Mouse (Mus musculus) liver, embryonic 14.5 days (tissue): ENCODE results near the gene Fermt2. TPM values are rescaled to one million over a fixed set of nuclear protein-coding genes. Genes with fewer than 3 reads are reported as not detected.
"Not testable (repeated sequence)": the region's sequence is repeated elsewhere in the genome, so short reads cannot be mapped to it uniquely, and the experiment has no call there.

Experiments
- ATAC-seq: fragments of 200-750 bp; cut with Nextera tagmentation; 2 replicates; pipeline ENCODE4 v1.8.0; 2017; ENCODE audit warnings: moderate number of reproducible peaks, mild to moderate bottlenecking, moderate library complexity; ENCODE audit not compliant: insufficient read depth
- DNase-seq, 3 experiments: peaks; one replicate each; pipeline ENCODE4 v3.0.0-alpha.2; 2012 to 2013; ENCODE audit warnings: low read depth in 3 of 3, low spot score in 3 of 3
- H3K27ac ChIP-seq: fragments of 300-500 bp; sonication (generic); 2 replicates; pipeline ENCODE4 v1.5.1; 2014; ENCODE audit warnings: moderate library complexity, mild to moderate bottlenecking, control low read depth, inconsistent platforms
- H3K27me3 ChIP-seq: fragments of 300-500 bp; sonication (generic); 2 replicates; pipeline ENCODE4 v1.6.1; 2014; ENCODE audit warnings: mild to moderate bottlenecking, low read length, moderate library complexity; ENCODE audit not compliant: control insufficient read depth, insufficient read depth
- H3K36me3 ChIP-seq: fragments of 300-500 bp; sonication (generic); replicated peaks from 2 replicates; pipeline ENCODE4 v1.6.1; 2014; ENCODE audit warnings: low read depth; ENCODE audit not compliant: control insufficient read depth, insufficient read depth
- H3K4me1 ChIP-seq, 2 experiments: fragments of 200-500 bp in 1 of 2; fragments of 300-500 bp in 1 of 2; sonication (generic) in 1 of 2; replicated peaks; 2 replicates each; pipeline ENCODE4 v1.6.1; 2012 to 2014; ENCODE audit warnings: antibody characterized with exemption in 1 of 2, inconsistent platforms in 1 of 2, low read length in 1 of 2; ENCODE audit not compliant: control insufficient read depth in 2 of 2, insufficient read depth in 2 of 2
- H3K4me2 ChIP-seq: fragments of 300-500 bp; sonication (generic); 2 replicates; pipeline ENCODE4 v1.6.1; 2014; ENCODE audit warnings: low read depth, mild to moderate bottlenecking, control low read depth, moderate library complexity
- H3K4me3 ChIP-seq, 2 experiments: fragments of 200-500 bp in 1 of 2; fragments of 300-500 bp in 1 of 2; sonication (generic) in 1 of 2; 2 replicates each; pipeline ENCODE4 v1.5.1; 2012 to 2014; ENCODE audit warnings: low read depth in 2 of 2, low read length in 2 of 2, mild to moderate bottlenecking in 2 of 2, control low read depth in 1 of 2, inconsistent platforms in 1 of 2, moderate library complexity in 1 of 2; ENCODE audit not compliant: insufficient read depth in 1 of 2
- H3K9ac ChIP-seq: fragments of 300-500 bp; sonication (generic); replicated peaks from 2 replicates; pipeline ENCODE4 v1.6.1; 2014; ENCODE audit warnings: mild to moderate bottlenecking, control low read depth, moderate library complexity
- H3K9me3 ChIP-seq: fragments of 300-500 bp; sonication (generic); 2 replicates; pipeline ENCODE4 v1.6.1; 2016; ENCODE audit warnings: low read length, mixed read lengths; ENCODE audit not compliant: control insufficient read depth
- CTCF ChIP-seq: IDR thresholded peaks from 2 replicates; pipeline ENCODE4 v1.5.1; 2016; ENCODE audit warnings: antibody characterized with exemption, low read depth, control low read depth
- EP300 ChIP-seq: IDR thresholded peaks from 2 replicates; pipeline ENCODE4 v1.6.1; 2016; ENCODE audit warnings: antibody characterized with exemption, low read depth
- WGBS: fragments of 180-500 bp; shearing (Covaris S2); extraction: QIAGEN DNeasy Blood & Tissue Kit; methylation state at CpG from one replicate; pipeline ENCODE4 v1.1.7; 2014; ENCODE audit not compliant: insufficient replicate concordance; 5-methylcytosine and 5-hydroxymethylcytosine counted together
- polyA plus RNA-seq, 2 experiments: library from polyadenylated mRNA; depleted of rRNA in 1 of 2; stranded (reverse) in 1 of 2; unstranded in 1 of 2; fragments of >200 nt; fragmentation: Nextera tagmentation in 1 of 2; extraction: Ambion mirVana in 1 of 2; gene quantifications; 2 replicates each; pipeline versions ENCODE4 v1.2.1 to v1.2.3; 2012 to 2014

The Fermt2 gene
- polyA plus RNA-seq, 2 experiments, result 13.6 to 25.5 TPM

- no peak overlapping the region for H3K4me2 ChIP-seq
- 71% methylated on average over 10 of the region's 10 CpGs for WGBS
Measured at GRCm38 (mm10) chr14:45504422-45505113, 25.4 kb downstream of the Fermt2 start.

GRCm38 (mm10) chr14:45503934-45504333 lies 26.0 kb downstream of the Fermt2 start:
- Histone ChIP-seq H3K4me3 (no peak overlapping the region), H3K36me3 (no peaks in the 10 kb centered on the region), H3K4me1 (0 out of 4 replicates have a peak, but pooled peaks cover 0 to 4% of the 10 kb centered on the region in 2 experiments), H3K27ac (no peak overlapping the region), H3K4me2 (no peak overlapping the region), H3K27me3 (no peaks in the 10 kb centered on the region), H3K9me3 (no peaks in the 10 kb centered on the region), H3K9ac (no peak overlapping the region)
- no peak for TF ChIP-seq CTCF
- TF ChIP-seq EP300, result no peak
- no peak for DNase-seq
- WGBS, result 43% methylated on average over 3 of the region's 3 CpGs
- ATAC-seq, result no peak

More at GRCm38 (mm10) chr14:45504422-45505113, 25.4 kb downstream of the Fermt2 start:
- no peak overlapping the region for H3K27ac ChIP-seq
- H3K9me3 ChIP-seq, result no peaks in the 10 kb centered on the region
- no peaks in the 10 kb centered on the region for H3K36me3 ChIP-seq
- ATAC-seq (no peak), DNase-seq (no peak)
- H3K4me1 ChIP-seq, result 0 out of 4 replicates have a peak, but pooled peaks cover 0 to 4% of the 10 kb centered on the region in 2 experiments
- H3K4me3 ChIP-seq, result no peak overlapping the region
- no peaks in the 10 kb centered on the region for H3K27me3 ChIP-seq
- H3K9ac ChIP-seq, result no peak overlapping the region
- TF ChIP-seq EP300 (no peak), CTCF (no peak)

- Histone ChIP-seq H3K27me3 (no peaks in the 10 kb centered on the region), H3K4me2 (no peak overlapping the region), H3K4me3 (no peak overlapping the region), H3K27ac (no peak overlapping the region), H3K9me3 (no peaks in the 10 kb centered on the region), H3K4me1 (no peaks in the 10 kb centered on the region), H3K9ac (no peak overlapping the region), H3K36me3 (no peaks in the 10 kb centered on the region)
- DNase-seq (no peak), ATAC-seq (no peak)
- WGBS, result 77% methylated on average over 11 of the region's 11 CpGs
- TF ChIP-seq CTCF, result no peak
- TF ChIP-seq EP300, result no peak
Measured at GRCm38 (mm10) chr14:45500052-45500451, 29.9 kb downstream of the Fermt2 start.

GRCm38 (mm10) chr14:45497116-45497515 lies 32.8 kb downstream of the Fermt2 start:
- no peaks in the 10 kb centered on the region for H3K4me1 ChIP-seq
- no peak for TF ChIP-seq EP300
- no peak for TF ChIP-seq CTCF
- no peak for DNase-seq
- WGBS, result 88% methylated on average over 3 of the region's 3 CpGs
- H3K4me3 ChIP-seq, result no peak overlapping the region
- no peak overlapping the region for H3K27ac ChIP-seq
- H3K9ac ChIP-seq, result no peak overlapping the region
- no peak overlapping the region for H3K4me2 ChIP-seq
- H3K9me3 ChIP-seq, result no peaks in the 10 kb centered on the region
- ATAC-seq, result no peak
- no peaks in the 10 kb centered on the region for H3K27me3 ChIP-seq
- H3K36me3 ChIP-seq, result no peaks in the 10 kb centered on the region

GRCm38 (mm10) chr14:45495810-45496209 lies 34.1 kb downstream of the Fermt2 start:
- WGBS, result 81% methylated on average over 14 of the region's 14 CpGs
- H3K4me3 ChIP-seq, H3K9me3 ChIP-seq, H3K27ac ChIP-seq, DNase-seq, ATAC-seq, H3K36me3 ChIP-seq, H3K4me2 ChIP-seq, H3K9ac ChIP-seq, H3K4me1 ChIP-seq, H3K27me3 ChIP-seq: not testable (repeated sequence)
